Mouse (Mus musculus): ENCODE measurements around the gene Azin2. TPM values are rescaled to one million over a fixed set of nuclear protein-coding genes. Genes with fewer than 3 reads are reported as not detected.
A peak's percentile ranks its signal among the peaks of the same experiment; 100 is the strongest.

Gene Azin2
- 1 to 10 TPM; 2.3 to 3.5 TPM for total RNA-seq (2021)
- long read RNA-seq, experiment 1, partial matches to known transcripts = 1 of 5 reads
- long read RNA-seq, experiment 1, other reads (novel, unspliced or antisense) = 3 of 5 reads
- long read RNA-seq, experiment 2, partial matches to known transcripts = 0 of 3 reads
- long read RNA-seq, experiment 2, other reads (novel, unspliced or antisense) = 1 of 3 reads

DNA sequence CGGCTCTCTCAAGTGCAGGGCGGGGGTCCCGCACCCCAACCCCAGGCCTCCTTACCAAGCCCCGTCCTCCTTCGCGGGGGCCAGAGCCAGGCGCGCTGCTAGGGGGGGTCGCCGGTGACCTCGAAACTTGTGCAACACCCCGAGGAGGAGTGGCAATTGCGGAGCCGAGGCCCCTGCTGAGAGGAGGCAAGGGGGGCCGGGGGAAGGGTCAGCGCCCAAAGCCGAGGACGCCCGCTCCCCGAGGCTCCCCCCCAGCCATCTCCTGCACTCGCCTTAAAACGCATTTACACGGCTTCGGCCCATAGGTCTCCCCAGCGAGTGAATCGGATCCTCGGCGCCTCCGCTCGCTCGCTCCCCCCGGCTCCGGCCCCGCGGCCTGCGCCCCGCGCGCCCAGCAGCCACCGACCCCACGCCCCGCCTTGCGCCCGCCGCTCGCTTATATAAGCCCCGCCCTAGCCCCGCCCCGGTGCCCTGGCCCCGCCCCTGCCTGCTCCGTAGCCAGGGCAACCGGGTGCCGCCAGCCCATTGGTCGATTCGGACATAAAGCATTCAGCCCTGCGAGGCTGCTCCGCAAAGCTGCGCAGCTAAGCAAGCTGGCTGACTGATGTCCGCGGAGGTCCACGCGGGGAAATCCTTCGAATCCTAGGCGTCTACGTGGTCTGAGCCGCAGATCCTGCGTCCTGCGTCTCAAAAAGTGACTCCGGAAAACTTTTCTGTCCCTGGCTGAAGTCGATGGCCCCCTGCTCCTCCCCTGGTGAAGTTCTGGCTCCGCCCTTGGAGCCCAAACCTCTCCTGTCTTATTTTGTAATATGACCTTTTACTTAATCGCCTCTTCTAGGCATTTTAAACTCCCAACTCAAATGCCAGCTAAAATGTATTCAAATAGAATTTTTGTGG lies at the start of gene Azin2:
Gene Azin2, minus strand, starts transcription at position 414 of the 897 bp plus-strand sequence.
- peak; percentile 92 to 93 for DNase-seq

DNA sequence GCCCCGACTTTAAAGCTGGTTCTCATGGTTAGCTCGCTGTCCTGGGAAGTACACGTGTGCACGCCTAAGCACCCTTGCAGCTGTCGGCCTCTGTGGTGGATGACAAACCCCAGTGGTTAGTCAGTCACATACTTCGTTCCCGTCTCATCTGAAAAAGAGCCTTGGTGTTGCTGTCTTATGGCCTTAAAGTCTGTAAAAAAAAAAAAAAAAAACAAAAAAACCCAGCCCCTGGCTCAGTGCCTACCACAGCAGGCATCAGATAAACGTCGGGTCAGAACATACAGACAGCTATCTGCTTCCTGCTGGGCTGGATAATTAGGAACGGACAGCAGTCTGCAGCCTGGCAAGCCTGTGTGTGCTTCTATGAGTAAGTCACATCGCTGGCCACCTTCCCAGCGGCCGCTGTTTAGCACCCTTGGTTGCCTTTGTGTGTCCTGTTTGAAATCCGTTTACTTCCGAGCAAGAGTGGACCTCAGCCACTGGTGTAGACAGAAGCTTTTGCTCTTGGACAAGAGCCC lies 49.4 kb upstream of the Azin2 start:
- DNase-seq = peak; percentile 58 to 75

- DNase-seq = no peak
Observed at GRCm38 (mm10) chr4:129009521-129009920, 47.3 kb upstream of the Azin2 start.

GRCm38 (mm10) chr4:129008672-129009071 lies 46.4 kb upstream of the Azin2 start:
- no peak for DNase-seq

GRCm38 (mm10) chr4:129008006-129008519 lies 45.8 kb upstream of the Azin2 start:
- no peak for DNase-seq

DNA sequence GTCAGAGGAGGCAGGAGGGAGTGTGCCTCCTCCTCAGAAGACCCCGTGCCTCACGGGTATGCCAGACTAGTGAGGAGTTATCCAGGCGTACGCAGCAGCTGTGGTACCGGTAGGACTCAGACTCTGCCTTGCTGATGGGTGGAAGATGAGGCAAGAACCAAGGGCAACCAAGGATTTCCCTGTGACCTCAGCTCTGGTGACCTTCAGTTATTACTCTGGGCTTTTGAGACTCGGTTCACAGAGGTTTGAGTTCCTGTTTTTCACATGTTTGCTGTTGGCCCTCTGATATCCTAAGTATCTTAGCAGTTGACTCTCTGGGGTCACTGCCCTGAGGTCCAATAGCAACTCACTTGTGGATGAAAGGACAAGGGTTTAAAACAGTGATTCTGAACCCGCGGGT lies 41.5 kb upstream of the Azin2 start:
- DNase-seq = no peak

DNA sequence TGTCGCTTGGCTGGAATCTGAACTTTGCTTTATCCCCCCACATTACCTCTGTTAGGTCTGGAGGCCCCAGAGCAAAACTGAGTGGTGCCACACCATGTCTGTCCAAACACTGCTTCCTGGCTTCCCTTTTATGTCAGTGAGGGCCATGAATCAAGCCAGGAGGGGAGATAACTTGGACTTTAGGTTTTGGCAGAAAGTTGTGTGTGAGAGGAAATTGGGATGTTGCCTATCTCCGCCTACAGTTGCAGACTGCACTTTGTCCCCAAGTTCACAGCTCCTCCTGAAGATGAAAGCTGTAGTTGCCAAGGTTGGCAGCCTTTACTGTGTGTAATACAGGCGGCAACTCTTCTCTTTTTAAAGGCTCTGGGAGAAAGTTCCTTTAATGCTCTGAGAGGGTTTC lies 38.5 kb upstream of the Azin2 start:
- DNase-seq = no peak

GRCm38 (mm10) chr4:128998401-128998800 lies 36.2 kb upstream of the Azin2 start:
- DNase-seq = no peak

DNA sequence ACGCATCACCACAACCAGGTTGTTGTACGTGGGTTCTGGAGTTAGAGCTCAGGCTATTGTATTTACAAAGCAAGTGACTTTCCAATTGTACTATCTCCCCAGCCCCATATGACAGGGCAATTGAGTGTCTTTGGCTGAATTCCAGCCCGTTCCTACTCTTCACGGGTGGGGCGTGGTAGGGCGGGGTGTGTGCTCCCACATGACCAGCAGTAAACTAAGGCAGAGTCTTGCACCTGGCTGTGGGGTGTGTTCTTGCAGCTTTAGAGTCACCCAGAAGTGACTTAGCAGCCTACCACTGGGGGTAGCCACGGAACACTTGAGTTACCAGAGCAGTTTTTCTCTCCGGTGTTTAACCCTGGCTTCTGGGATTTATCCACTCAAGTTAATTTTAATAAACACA lies 35.0 kb upstream of the Azin2 start:
- DNase-seq = no peak

- no peak for DNase-seq
Observed at GRCm38 (mm10) chr4:128995238-128995637, 33.0 kb upstream of the Azin2 start.

- DNase-seq = no peak
Observed at GRCm38 (mm10) chr4:128993675-128994074, 31.4 kb upstream of the Azin2 start.

DNA sequence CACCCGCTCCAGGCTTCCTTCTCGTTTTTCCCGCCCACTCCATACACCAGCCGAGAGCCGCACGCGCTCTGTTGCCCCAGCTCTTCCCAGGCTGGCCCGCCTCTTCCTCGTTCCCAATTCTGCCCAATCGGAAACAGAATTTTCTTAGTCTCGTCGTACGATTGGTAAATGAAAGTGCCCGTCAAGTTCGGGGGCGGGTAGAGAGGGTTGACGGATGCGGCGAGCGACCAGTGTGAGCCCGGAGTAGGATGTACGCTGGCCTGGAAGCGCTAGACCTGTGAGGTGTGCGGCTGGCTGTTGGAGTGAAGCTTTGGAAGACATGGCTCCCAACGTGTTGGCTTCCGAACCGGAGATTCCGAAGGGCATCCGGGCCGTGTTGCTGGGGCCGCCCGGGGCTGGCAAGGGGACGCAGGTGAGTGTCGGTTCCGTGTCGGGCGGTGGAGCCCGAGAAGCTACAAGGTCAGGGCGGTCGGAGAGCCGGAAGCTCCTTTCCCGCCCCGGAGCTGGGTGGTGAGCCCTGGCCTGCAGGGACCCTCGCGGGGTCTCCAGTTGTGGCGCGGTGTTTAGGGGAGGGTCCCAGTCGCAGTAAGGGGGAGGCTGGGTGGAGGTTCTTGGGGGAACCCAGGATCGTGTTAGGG lies 30.9 kb upstream of the Azin2 start:
- DNase-seq = peak; percentile 97 to 99

DNA sequence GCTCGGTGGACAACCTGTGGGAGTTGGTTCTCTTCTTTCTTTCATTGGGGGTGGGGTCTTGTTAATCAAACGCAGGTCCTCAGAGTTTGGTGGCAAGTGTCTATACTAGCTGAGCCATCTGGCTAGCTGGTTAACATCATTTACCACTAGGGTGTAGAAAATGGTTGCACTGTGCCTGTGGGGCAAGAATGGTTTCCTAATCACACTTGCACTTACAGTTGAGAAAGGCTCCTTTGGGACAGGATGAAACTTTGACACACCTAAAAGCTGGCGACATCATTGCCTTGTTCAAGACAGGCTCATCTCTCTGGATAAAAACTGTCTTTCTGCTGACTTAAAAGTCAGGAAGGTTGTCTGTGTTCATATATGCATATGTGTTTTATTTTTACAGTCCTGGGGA lies 29.9 kb upstream of the Azin2 start:
- DNase-seq = no peak

- no peak for DNase-seq
Observed at GRCm38 (mm10) chr4:128991500-128992008, 29.3 kb upstream of the Azin2 start, which contains the start of gene Ak2. TSS of gene Ak2 (plus strand) at chr4:128991958.

DNA sequence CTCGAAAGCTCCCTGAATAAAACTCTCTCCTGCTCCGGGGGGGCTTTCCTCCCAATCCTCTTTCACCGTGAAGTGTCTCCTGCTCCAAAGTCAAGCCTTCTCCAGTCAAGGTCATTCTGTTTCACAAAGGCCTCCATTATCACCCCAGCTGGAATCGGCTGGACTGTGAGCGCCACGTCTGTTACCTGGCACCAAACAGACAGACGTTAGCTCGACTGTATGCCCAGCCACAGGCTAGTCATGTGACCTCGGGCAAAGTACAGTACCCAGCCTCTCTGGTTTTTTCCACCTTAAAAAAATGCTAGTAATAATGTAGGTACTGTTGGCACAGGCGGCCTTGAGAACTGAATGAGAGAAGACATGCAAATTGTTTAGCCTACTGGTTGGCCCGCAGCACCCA lies 27.4 kb upstream of the Azin2 start:
- no peak for DNase-seq

DNA sequence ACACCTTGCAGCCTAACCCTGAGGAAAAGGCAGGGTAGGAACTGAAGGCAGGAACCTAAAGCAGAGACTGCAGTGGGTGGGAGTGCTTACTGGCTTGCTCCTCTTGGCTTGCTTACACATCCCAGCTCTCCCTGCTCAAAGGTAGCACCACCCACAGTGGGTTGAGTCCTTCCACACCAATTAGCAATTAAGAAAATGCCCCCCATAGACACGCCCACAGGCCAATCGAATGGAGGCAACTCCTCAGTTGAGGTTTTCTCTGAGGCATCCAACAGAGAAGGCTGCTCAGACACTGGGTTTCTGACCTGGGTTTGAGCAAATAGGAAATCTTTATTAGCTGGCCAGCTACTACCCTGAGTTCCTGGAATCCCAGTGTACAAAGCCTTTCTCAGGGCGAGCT lies 26.7 kb upstream of the Azin2 start:
- no peak for DNase-seq

- no peak for DNase-seq
Observed at GRCm38 (mm10) chr4:128984600-128984999, 22.4 kb upstream of the Azin2 start.

DNA sequence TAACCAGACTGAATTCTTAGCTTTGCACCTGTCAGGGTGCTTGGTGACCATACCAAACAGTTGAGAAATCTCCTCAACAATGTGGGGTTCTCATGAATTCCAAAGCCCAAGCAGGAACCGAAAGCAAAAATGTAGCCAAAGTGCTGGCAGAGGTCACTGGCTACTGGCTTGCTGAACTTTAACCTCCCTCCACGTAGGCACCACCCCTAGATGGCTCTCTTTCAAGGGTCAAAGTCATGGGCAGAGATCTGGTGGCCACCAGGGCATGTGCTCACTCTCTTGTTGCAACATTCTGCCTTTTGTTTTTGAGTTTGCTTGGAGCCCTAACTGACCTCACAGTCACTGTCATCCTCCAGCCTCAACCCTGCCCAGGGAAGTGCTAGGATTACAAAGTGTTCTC lies 21.4 kb upstream of the Azin2 start:
- peak; percentile 40 to 66 for DNase-seq

DNA sequence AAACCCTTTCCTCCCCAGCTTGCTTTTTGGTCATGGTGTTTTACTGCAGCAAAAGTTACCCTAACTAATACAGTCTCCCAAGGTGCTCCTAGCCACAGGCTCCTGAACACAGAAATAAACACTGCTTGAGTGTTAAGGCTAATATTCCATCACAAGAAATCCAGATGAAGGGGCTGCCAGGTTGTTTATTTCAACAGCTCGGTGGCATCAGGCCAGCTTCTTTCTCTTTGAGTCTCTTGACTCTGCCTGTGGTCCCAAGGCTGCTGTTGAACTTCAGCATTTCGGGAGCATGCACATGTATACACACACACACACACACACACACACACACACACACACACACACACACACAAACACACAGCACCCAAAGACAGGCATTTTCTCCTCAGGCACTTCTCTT lies 20.9 kb upstream of the Azin2 start:
- DNase-seq = no peak

DNA sequence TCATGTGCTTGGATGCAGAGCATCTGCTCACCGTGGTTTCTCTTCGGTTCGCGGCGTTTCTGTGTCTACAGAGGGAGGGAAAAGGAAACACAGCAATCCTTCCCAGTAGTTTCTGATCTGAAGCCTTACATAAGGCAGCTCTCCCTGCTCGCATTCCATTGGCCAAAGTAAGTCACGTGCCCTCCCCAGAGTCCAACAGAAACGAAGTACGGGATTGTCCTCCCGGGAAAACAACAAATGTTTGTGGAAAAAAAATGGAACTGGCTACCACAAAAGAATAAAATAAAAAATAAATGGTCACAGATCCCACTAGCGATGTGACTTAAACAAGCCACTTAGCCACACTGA lies 19.6 kb upstream of the Azin2 start:
- no peak for DNase-seq

- DNase-seq = peak in 1 of 2 experiments; percentile 44
Observed at GRCm38 (mm10) chr4:128980890-128981832, 18.9 kb upstream of the Azin2 start.
